Mouse (Mus musculus) right cerebral cortex, postnatal 10 days (tissue): ENCODE results near the gene Armh1.
"Not testable (repeated sequence)": the region's sequence is repeated elsewhere in the genome, so short reads cannot be mapped to it uniquely, and the experiment has no call there.

Experiments
- DNase-seq, 2 experiments: peaks; one replicate each; pipeline ENCODE4 v3.0.0; 2021; ENCODE audit warnings: low spot score in 2 of 2

Gene Armh1

GRCm38 (mm10) chr4:117267831-117268437 lies 16.0 kb upstream of the Armh1 start:
- DNase-seq = no peak

- DNase-seq = peak; percentile 80 to 87
Observed at GRCm38 (mm10) chr4:117267284-117267683, 15.4 kb upstream of the Armh1 start.

- DNase-seq = no peak
Observed at GRCm38 (mm10) chr4:117262987-117263386, 11.1 kb upstream of the Armh1 start.

- DNase-seq = no peak
Observed at GRCm38 (mm10) chr4:117262101-117262913, 10.4 kb upstream of the Armh1 start.

- DNase-seq = no peak
Observed at GRCm38 (mm10) chr4:117261222-117261621, 9.3 kb upstream of the Armh1 start.

- DNase-seq = not testable (repeated sequence)
Observed at GRCm38 (mm10) chr4:117259909-117260308, 8.0 kb upstream of the Armh1 start.

GRCm38 (mm10) chr4:117254672-117255071 lies 2.7 kb upstream of the Armh1 start:
- no peak for DNase-seq

GRCm38 (mm10) chr4:117254017-117254627 lies 2.2 kb upstream of the Armh1 start:
- no peak for DNase-seq

- no peak for DNase-seq
Observed at GRCm38 (mm10) chr4:117253218-117254016, 1.5 kb upstream of the Armh1 start.

- no peak for DNase-seq
Observed at GRCm38 (mm10) chr4:117252755-117253154, 830 bp upstream of the Armh1 start.

- DNase-seq = no peak
Observed at GRCm38 (mm10) chr4:117252351-117252750, 426 bp upstream of the Armh1 start.

- DNase-seq = no peak
Observed at GRCm38 (mm10) chr4:117250982-117251381, 943 bp downstream of the Armh1 start.

GRCm38 (mm10) chr4:117240867-117241266 lies 11.1 kb downstream of the Armh1 start:
- peak in 1 of 2 experiments; percentile 47 for DNase-seq

GRCm38 (mm10) chr4:117239153-117239552 lies 12.8 kb downstream of the Armh1 start:
- DNase-seq = no peak

- DNase-seq = no peak
Observed at GRCm38 (mm10) chr4:117235822-117236221, 16.1 kb downstream of the Armh1 start.

GRCm38 (mm10) chr4:117234166-117234741 lies 17.7 kb downstream of the Armh1 start:
- no peak for DNase-seq

GRCm38 (mm10) chr4:117231208-117231607 lies 20.7 kb downstream of the Armh1 start:
- no peak for DNase-seq

- no peak for DNase-seq
Observed at GRCm38 (mm10) chr4:117230331-117230730, 21.6 kb downstream of the Armh1 start.

- DNase-seq = no peak
Observed at GRCm38 (mm10) chr4:117229590-117229989, 22.3 kb downstream of the Armh1 start.

GRCm38 (mm10) chr4:117225250-117225649 lies 26.7 kb downstream of the Armh1 start:
- no peak for DNase-seq

- DNase-seq = no peak
Observed at GRCm38 (mm10) chr4:117224122-117224521, 27.8 kb downstream of the Armh1 start.

- DNase-seq = no peak
Observed at GRCm38 (mm10) chr4:117223001-117223400, 28.9 kb downstream of the Armh1 start.
